Mouse (Mus musculus): ENCODE measurements at regions not wholly inside any gene's neighbourhood (a gene's known extent, or its start where the extent isn't known, plus 50 kb on each side); places are given as distances from the start of the nearest gene placed in this dataset.
A peak's percentile ranks its signal among the peaks of the same experiment; 100 is the strongest.

- no peak overlapping the region for H3K4me2 ChIP-seq
- H3K36me3 ChIP-seq (replicated peaks) = no peaks in the 10 kb centered on the region
- ATAC-seq (ENCODE audit: low FRiP score) = no peak
- H3K4me1 ChIP-seq = peaks cover 13% of the 10 kb centered on the region
- 75% methylated on average over 10 of the region's 10 CpGs for WGBS
- H3K4me3 ChIP-seq (replicated peaks) = no peak overlapping the region
- no peak overlapping the region for H3K9ac ChIP-seq
- H3K27ac ChIP-seq = no peak overlapping the region
- H3K27me3 ChIP-seq = no peaks in the 10 kb centered on the region
- no peaks in the 10 kb centered on the region for H3K9me3 ChIP-seq
Observed at GRCm38 (mm10) chr6:133983804-133984514, 51.5 kb upstream of the Etv6 start.

- H3K27me3 ChIP-seq = no peaks in the 10 kb centered on the region
- ATAC-seq (ENCODE audit: low FRiP score) = peak; percentile 42; the same call in 1 of the 2 replicates
- H3K9ac ChIP-seq = no peak overlapping the region
- no peaks in the 10 kb centered on the region for H3K36me3 ChIP-seq (replicated peaks)
- no peak overlapping the region for H3K4me3 ChIP-seq (replicated peaks)
- 27% methylated on average over 16 of the region's 16 CpGs for WGBS
- peaks cover 13% of the 10 kb centered on the region for H3K4me1 ChIP-seq
- peak overlapping the region; percentile 26 for H3K4me2 ChIP-seq
- no peak overlapping the region for H3K27ac ChIP-seq
- H3K9me3 ChIP-seq = no peaks in the 10 kb centered on the region
Observed at GRCm38 (mm10) chr6:133984666-133985355, 50.7 kb upstream of the Etv6 start.
